Mouse (Mus musculus) lung, postnatal 0 days (tissue): ENCODE data around the gene Cox17. TPM values are rescaled to one million over a fixed set of nuclear protein-coding genes. Genes with fewer than 3 reads are reported as not detected.

Experiments used
- ATAC-seq: fragments of 200-750 bp; cut with Nextera tagmentation; 2 replicates; pipeline ENCODE4 v1.8.0; 2017; ENCODE audit warnings: moderate library complexity
- DNase-seq: peaks from one replicate; pipeline ENCODE4 v3.0.0-alpha.2; 2016; ENCODE audit warnings: low spot score
- H3K27ac ChIP-seq: fragments of 300-500 bp; sonication (generic); 2 replicates; pipeline ENCODE4 v1.5.1; 2014; ENCODE audit warnings: antibody characterized with exemption, mild to moderate bottlenecking, low read length, mixed read lengths
- H3K27me3 ChIP-seq: fragments of 300-500 bp; sonication (generic); replicated peaks from 2 replicates; pipeline ENCODE4 v1.6.1; 2014; ENCODE audit warnings: low read length, mixed read lengths; ENCODE audit not compliant: insufficient read depth
- H3K36me3 ChIP-seq: fragments of 300-500 bp; sonication (generic); 2 replicates; pipeline ENCODE4 v1.6.1; 2014; ENCODE audit warnings: low read length, mixed read lengths; ENCODE audit not compliant: insufficient read depth
- H3K4me1 ChIP-seq: fragments of 300-500 bp; sonication (generic); 2 replicates; pipeline ENCODE4 v1.6.1; 2014; ENCODE audit warnings: antibody characterized with exemption, low read depth, low read length, mixed read lengths; ENCODE audit not compliant: insufficient read depth
- H3K4me2 ChIP-seq: fragments of 300-500 bp; sonication (generic); replicated peaks from 2 replicates; pipeline ENCODE4 v1.6.1; 2014; ENCODE audit warnings: low read depth, mild to moderate bottlenecking, low read length, moderate library complexity, mixed read lengths
- H3K4me3 ChIP-seq: fragments of 300-500 bp; sonication (generic); 2 replicates; pipeline ENCODE4 v1.5.1; 2014; ENCODE audit warnings: low read depth, low read length
- H3K9ac ChIP-seq: fragments of 300-500 bp; sonication (generic); replicated peaks from 2 replicates; pipeline ENCODE4 v1.6.1; 2014; ENCODE audit warnings: low read depth, mild to moderate bottlenecking
- H3K9me3 ChIP-seq: fragments of 300-500 bp; sonication (generic); 2 replicates; pipeline ENCODE4 v1.6.1; 2016; ENCODE audit warnings: low read length, mixed read lengths
- CTCF ChIP-seq: IDR thresholded peaks from 2 replicates; pipeline ENCODE4 v1.5.1; 2016; ENCODE audit warnings: antibody characterized with exemption, mild to moderate bottlenecking
- EP300 ChIP-seq: IDR thresholded peaks from 2 replicates; pipeline ENCODE4 v1.6.1; 2016; ENCODE audit warnings: antibody characterized with exemption, mild to moderate bottlenecking, control low read depth
- WGBS: fragments of 180-500 bp; shearing (Covaris S2); extraction: QIAGEN DNeasy Blood & Tissue Kit; methylation state at CpG from one replicate; pipeline ENCODE4 v1.1.7; 2014; 5-methylcytosine and 5-hydroxymethylcytosine counted together
- polyA plus RNA-seq: library from polyadenylated mRNA; unstranded; fragments of >200 nt; fragmentation: Nextera tagmentation; extraction: Ambion mirVana; gene quantifications from 2 replicates; pipeline ENCODE4 v1.2.1, GENCODE M21; 2015

The Cox17 gene
- polyA plus RNA-seq, 1 experiment from 2014 or later, result 205 TPM

- no peaks in the 10 kb centered on the region for H3K9me3 ChIP-seq
- H3K27ac ChIP-seq, result no peak overlapping the region; the same call in 1 of the 2 replicates
- 56% methylated on average over 6 of the region's 6 CpGs for WGBS
- DNase-seq (no peak), ATAC-seq (no peak)
- peak overlapping the region; percentile 79 for H3K4me2 ChIP-seq
- no peaks in the 10 kb centered on the region for H3K36me3 ChIP-seq
- peak overlapping the region; percentile 86 for H3K9ac ChIP-seq
- no peak for TF ChIP-seq CTCF
- TF ChIP-seq EP300, result no peak
- H3K4me3 ChIP-seq, result peak overlapping the region; percentile 87
- H3K4me1 ChIP-seq, result peaks cover 4% of the 10 kb centered on the region; the same call in 1 of the 2 replicates
- H3K27me3 ChIP-seq, result no peaks in the 10 kb centered on the region
Measured at GRCm38 (mm10) chr16:38347588-38347987, 797 bp downstream of the Cox17 start.

- no peaks in the 10 kb centered on the region for H3K9me3 ChIP-seq
- H3K9ac ChIP-seq, result no peak overlapping the region
- WGBS, result 67% methylated on average over 9 of the region's 9 CpGs
- H3K4me3 ChIP-seq, result no peak overlapping the region
- no peak overlapping the region for H3K4me2 ChIP-seq
- no peaks in the 10 kb centered on the region for H3K36me3 ChIP-seq
- peaks cover 4% of the 10 kb centered on the region; the same call in 1 of the 2 replicates for H3K4me1 ChIP-seq
- no peaks in the 10 kb centered on the region for H3K27me3 ChIP-seq
- TF ChIP-seq EP300 (no peak), CTCF (no peak)
- no peak overlapping the region for H3K27ac ChIP-seq
- DNase-seq (no peak), ATAC-seq (no peak)
Measured at GRCm38 (mm10) chr16:38348217-38348761, 1.5 kb downstream of the Cox17 start.

- DNase-seq (no peak), ATAC-seq (no peak)
- Histone ChIP-seq H3K4me2 (no peak overlapping the region), H3K4me3 (no peak overlapping the region), H3K36me3 (no peaks in the 10 kb centered on the region), H3K27ac (peak overlapping the region; percentile 39), H3K9ac (no peak overlapping the region), H3K4me1 (peaks cover 4% of the 10 kb centered on the region; the same call in 1 of the 2 replicates), H3K27me3 (no peaks in the 10 kb centered on the region), H3K9me3 (no peaks in the 10 kb centered on the region)
- TF ChIP-seq EP300 (no peak), CTCF (no peak)
- WGBS, result 86% methylated on average over 2 of the region's 2 CpGs
Measured at GRCm38 (mm10) chr16:38349881-38350280, 3.1 kb downstream of the Cox17 start.

- Histone ChIP-seq H3K9ac (no peak overlapping the region), H3K9me3 (no peaks in the 10 kb centered on the region), H3K36me3 (no peaks in the 10 kb centered on the region), H3K4me1 (peaks cover 4% of the 10 kb centered on the region; the same call in 1 of the 2 replicates), H3K4me3 (no peak overlapping the region), H3K27ac (peak overlapping the region; percentile 39), H3K4me2 (no peak overlapping the region), H3K27me3 (no peaks in the 10 kb centered on the region)
- 24% methylated on average over 7 of the region's 7 CpGs for WGBS
- ATAC-seq (peak; percentile 52), DNase-seq (peak; percentile 67)
- TF ChIP-seq CTCF (no peak), EP300 (peak; percentile 71)
Measured at GRCm38 (mm10) chr16:38350361-38350855, 3.6 kb downstream of the Cox17 start.

- Histone ChIP-seq H3K36me3 (no peaks in the 10 kb centered on the region), H3K4me1 (peaks cover 4% of the 10 kb centered on the region; the same call in 1 of the 2 replicates), H3K4me2 (no peak overlapping the region), H3K27me3 (no peaks in the 10 kb centered on the region), H3K4me3 (no peak overlapping the region), H3K9ac (no peak overlapping the region), H3K27ac (no peak overlapping the region), H3K9me3 (no peaks in the 10 kb centered on the region)
- DNase-seq (no peak), ATAC-seq (no peak)
- WGBS, result 40% methylated on average over 6 of the region's 6 CpGs
- TF ChIP-seq CTCF (peak; percentile 18; the same call in 1 of the 2 replicates), EP300 (no peak)
Measured at GRCm38 (mm10) chr16:38350939-38351338, 4.1 kb downstream of the Cox17 start.

GRCm38 (mm10) chr16:38352031-38352430 is 5.2 kb downstream of the Cox17 start:
- Histone ChIP-seq H3K27ac (no peak overlapping the region), H3K4me2 (no peak overlapping the region), H3K9ac (no peak overlapping the region), H3K4me1 (peaks cover 4% of the 10 kb centered on the region; the same call in 1 of the 2 replicates), H3K9me3 (no peaks in the 10 kb centered on the region), H3K4me3 (no peak overlapping the region), H3K27me3 (no peaks in the 10 kb centered on the region), H3K36me3 (no peaks in the 10 kb centered on the region)
- no peak for DNase-seq
- WGBS, result 65% methylated on average over 7 of the region's 7 CpGs
- no peak for ATAC-seq
- no peak for TF ChIP-seq CTCF
- no peak for TF ChIP-seq EP300
